Mouse (Mus musculus) midbrain, embryonic 13.5 days (tissue): ENCODE results near the gene Igtp. TPM values are rescaled to one million over a fixed set of nuclear protein-coding genes. Genes with fewer than 3 reads are reported as not detected.
"Not testable (repeated sequence)": the region's sequence is repeated elsewhere in the genome, so short reads cannot be mapped to it uniquely, and the experiment has no call there.

Experiments
- ATAC-seq: fragments of 200-750 bp; cut with Nextera tagmentation; 2 replicates; pipeline ENCODE4 v1.8.0; 2017; ENCODE audit warnings: mild to moderate bottlenecking, moderate TSS enrichment, moderate library complexity
- H3K27ac ChIP-seq: fragments of 300-500 bp; sonication (generic); 2 replicates; pipeline ENCODE4 v1.5.1; 2015; ENCODE audit warnings: inconsistent platforms, mild to moderate bottlenecking, moderate library complexity
- H3K27me3 ChIP-seq: fragments of 300-500 bp; sonication (generic); 2 replicates; pipeline ENCODE4 v1.6.1; 2015; ENCODE audit warnings: mild to moderate bottlenecking, inconsistent platforms
- H3K36me3 ChIP-seq: fragments of 300-500 bp; sonication (generic); 2 replicates; pipeline ENCODE4 v1.6.1; 2015; ENCODE audit warnings: mild to moderate bottlenecking, inconsistent platforms
- H3K4me1 ChIP-seq: fragments of 300-500 bp; sonication (generic); replicated peaks from 2 replicates; pipeline ENCODE4 v1.6.1; 2015; ENCODE audit warnings: inconsistent platforms
- H3K4me2 ChIP-seq: fragments of 300-500 bp; sonication (generic); replicated peaks from 2 replicates; pipeline ENCODE4 v1.6.1; 2015; ENCODE audit warnings: moderate library complexity, mild to moderate bottlenecking, inconsistent platforms
- H3K4me3 ChIP-seq: fragments of 300-500 bp; sonication (generic); replicated peaks from 2 replicates; pipeline ENCODE4 v1.5.1; 2015; ENCODE audit warnings: mild to moderate bottlenecking, inconsistent platforms
- H3K9ac ChIP-seq: fragments of 300-500 bp; sonication (generic); replicated peaks from 2 replicates; pipeline ENCODE4 v1.6.1; 2015; ENCODE audit warnings: mild to moderate bottlenecking, inconsistent platforms
- H3K9me3 ChIP-seq: fragments of 300-500 bp; sonication (generic); 2 replicates; pipeline ENCODE4 v1.6.1; 2016; ENCODE audit warnings: mild to moderate bottlenecking, inconsistent platforms
- WGBS: fragments of 180-500 bp; shearing (Covaris S2); methylation state at CpG from one replicate; pipeline ENCODE4 v1.1.7; 2015; 5-methylcytosine and 5-hydroxymethylcytosine counted together
- polyA plus RNA-seq: library from polyadenylated mRNA; unstranded; fragments of >200 nt; fragmentation: Nextera tagmentation; extraction: Ambion mirVana; gene quantifications from 2 replicates; pipeline ENCODE4 v1.2.1, GENCODE M21; 2015

The Igtp gene
- polyA plus RNA-seq, 1 experiment from 2014 or later = 1.3 TPM

- Histone ChIP-seq H3K4me1 (peaks cover 4% of the 10 kb centered on the region), H3K36me3 (no peaks in the 10 kb centered on the region), H3K4me2 (no peak overlapping the region), H3K9ac (no peak overlapping the region), H3K27me3 (0 out of 2 replicates have a peak, but pooled peaks cover 2% of the 10 kb centered on the region), H3K9me3 (no peaks in the 10 kb centered on the region), H3K27ac (no peak overlapping the region), H3K4me3 (no peak overlapping the region)
- 86% methylated on average over 5 of the region's 5 CpGs for WGBS
- no peak for ATAC-seq
Measured at GRCm38 (mm10) chr11:58215814-58216213, 16.5 kb downstream of the Igtp start.

- Histone ChIP-seq H3K27ac (no peak overlapping the region), H3K4me3 (no peak overlapping the region), H3K36me3 (no peaks in the 10 kb centered on the region), H3K9ac (no peak overlapping the region), H3K27me3 (0 out of 2 replicates have a peak, but pooled peaks cover 2% of the 10 kb centered on the region), H3K4me2 (no peak overlapping the region), H3K4me1 (no peaks in the 10 kb centered on the region), H3K9me3 (no peaks in the 10 kb centered on the region)
- no peak for ATAC-seq
- 85% methylated on average over 6 of the region's 6 CpGs for WGBS
Measured at GRCm38 (mm10) chr11:58216823-58217222, 17.5 kb downstream of the Igtp start.

GRCm38 (mm10) chr11:58223751-58224150 is 24.4 kb downstream of the Igtp start:
- WGBS = 51% methylated on average over 4 of the region's 4 CpGs
- H3K27ac ChIP-seq = no peak overlapping the region
- no peaks in the 10 kb centered on the region for H3K4me1 ChIP-seq
- no peak for ATAC-seq
- no peak overlapping the region for H3K9ac ChIP-seq
- no peaks in the 10 kb centered on the region for H3K9me3 ChIP-seq
- no peaks in the 10 kb centered on the region for H3K36me3 ChIP-seq
- no peak overlapping the region for H3K4me2 ChIP-seq
- no peaks in the 10 kb centered on the region for H3K27me3 ChIP-seq
- no peak overlapping the region for H3K4me3 ChIP-seq

- no peak overlapping the region for H3K9ac ChIP-seq
- H3K27ac ChIP-seq = no peak overlapping the region
- no peaks in the 10 kb centered on the region for H3K27me3 ChIP-seq
- WGBS = 65% methylated on average over 7 of the region's 7 CpGs
- H3K4me3 ChIP-seq = no peak overlapping the region
- no peak for ATAC-seq
- H3K4me1 ChIP-seq = no peaks in the 10 kb centered on the region
- no peaks in the 10 kb centered on the region for H3K9me3 ChIP-seq
- no peaks in the 10 kb centered on the region for H3K36me3 ChIP-seq
- no peak overlapping the region for H3K4me2 ChIP-seq
Measured at GRCm38 (mm10) chr11:58224313-58224712, 25.0 kb downstream of the Igtp start.

DNA sequence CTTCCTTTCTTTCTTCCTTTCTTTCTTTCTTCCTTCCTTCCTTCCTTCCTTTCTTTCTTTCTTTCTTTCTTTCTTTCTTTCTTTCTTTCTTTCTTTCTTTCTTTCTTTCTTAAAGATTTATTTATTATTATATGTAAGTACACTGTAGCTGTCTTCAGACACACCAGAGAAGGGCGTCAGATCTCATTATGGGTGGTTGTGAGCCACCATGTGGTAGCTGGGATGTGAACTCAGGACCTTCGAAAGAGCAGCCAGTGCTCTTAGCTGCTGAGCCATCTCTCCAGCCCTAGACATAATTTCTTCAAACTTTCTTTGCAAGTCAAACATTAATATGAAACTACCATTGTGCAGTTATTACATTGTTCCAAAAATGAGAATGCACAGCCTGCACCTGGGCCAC is 25.5 kb downstream of the Igtp start:
- not testable (repeated sequence) for H3K4me3 ChIP-seq, H3K27ac ChIP-seq, H3K4me2 ChIP-seq, ATAC-seq, H3K9me3 ChIP-seq, H3K4me1 ChIP-seq, H3K36me3 ChIP-seq, H3K9ac ChIP-seq, H3K27me3 ChIP-seq
- WGBS = 68% methylated on average over 2 of the region's 2 CpGs

GRCm38 (mm10) chr11:58225655-58226054 is 26.3 kb downstream of the Igtp start:
- no peak for ATAC-seq
- H3K9me3 ChIP-seq = no peaks in the 10 kb centered on the region
- 7% methylated on average over 5 of the region's 5 CpGs for WGBS

GRCm38 (mm10) chr11:58226425-58226824 is 27.1 kb downstream of the Igtp start:
- no peaks in the 10 kb centered on the region for H3K9me3 ChIP-seq
- no peaks in the 10 kb centered on the region for H3K27me3 ChIP-seq
- no peaks in the 10 kb centered on the region for H3K36me3 ChIP-seq
- no peaks in the 10 kb centered on the region for H3K4me1 ChIP-seq
- ATAC-seq = no peak
- H3K4me2 ChIP-seq = no peak overlapping the region
- H3K27ac ChIP-seq = no peak overlapping the region
- H3K9ac ChIP-seq = no peak overlapping the region
- no peak overlapping the region for H3K4me3 ChIP-seq

More at GRCm38 (mm10) chr11:58225655-58226054, 26.3 kb downstream of the Igtp start:
- H3K36me3 ChIP-seq = no peaks in the 10 kb centered on the region
- H3K27me3 ChIP-seq = no peaks in the 10 kb centered on the region
- H3K4me2 ChIP-seq = no peak overlapping the region
- no peaks in the 10 kb centered on the region for H3K4me1 ChIP-seq
- no peak overlapping the region for H3K4me3 ChIP-seq
- no peak overlapping the region for H3K9ac ChIP-seq
- H3K27ac ChIP-seq = no peak overlapping the region

- H3K27me3 ChIP-seq, H3K4me1 ChIP-seq, ATAC-seq, H3K4me3 ChIP-seq, H3K9ac ChIP-seq, H3K27ac ChIP-seq, H3K4me2 ChIP-seq, H3K36me3 ChIP-seq, H3K9me3 ChIP-seq: not testable (repeated sequence)
- 84% methylated on average over 2 of the region's 2 CpGs for whole genome bisulfite sequencing
Measured at GRCm38 (mm10) chr11:58228021-58228420, 28.7 kb downstream of the Igtp start.

GRCm38 (mm10) chr11:58230396-58230910 is 31.1 kb downstream of the Igtp start:
- ATAC-seq = no peak
- WGBS = 74% methylated on average over 16 of the region's 16 CpGs
- Histone ChIP-seq H3K9ac (no peak overlapping the region), H3K36me3 (no peaks in the 10 kb centered on the region), H3K27me3 (no peaks in the 10 kb centered on the region), H3K4me2 (no peak overlapping the region), H3K4me1 (0 out of 2 replicates have a peak, but pooled peaks cover 3% of the 10 kb centered on the region), H3K27ac (no peak overlapping the region), H3K9me3 (no peaks in the 10 kb centered on the region), H3K4me3 (no peak overlapping the region)

DNA sequence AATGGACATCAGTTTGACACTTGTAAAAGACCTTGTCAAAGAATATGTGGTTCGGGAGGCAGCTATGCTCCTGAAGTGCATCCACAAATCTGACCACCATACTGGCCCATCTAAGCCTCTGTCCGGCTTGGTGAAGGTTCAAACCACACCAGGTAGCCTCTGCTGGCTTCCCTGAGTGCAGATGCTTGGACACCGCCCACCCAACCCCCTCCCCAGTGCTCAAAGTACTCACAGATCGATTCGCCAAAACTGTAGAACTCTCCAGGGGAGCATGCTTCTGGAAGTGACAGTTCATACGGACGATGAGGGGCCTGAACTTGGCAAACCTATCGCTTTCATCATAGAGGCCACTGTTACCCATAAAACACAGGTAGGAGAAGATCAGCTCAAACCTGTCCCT is 31.8 kb downstream of the Igtp start:
- no peak for ATAC-seq
- Histone ChIP-seq H3K27ac (no peak overlapping the region), H3K9ac (no peak overlapping the region), H3K36me3 (no peaks in the 10 kb centered on the region), H3K4me1 (0 out of 2 replicates have a peak, but pooled peaks cover 3% of the 10 kb centered on the region), H3K4me2 (no peak overlapping the region), H3K9me3 (no peaks in the 10 kb centered on the region), H3K4me3 (no peak overlapping the region), H3K27me3 (no peaks in the 10 kb centered on the region)
- 88% methylated on average over 8 of the region's 8 CpGs for WGBS

- ATAC-seq = not testable (repeated sequence)
Measured at GRCm38 (mm10) chr11:58234551-58234950, 35.2 kb downstream of the Igtp start.

GRCm38 (mm10) chr11:58235152-58235551 is 35.8 kb downstream of the Igtp start:
- no peak for ATAC-seq
- Histone ChIP-seq H3K4me3 (no peak overlapping the region), H3K9ac (no peak overlapping the region), H3K4me2 (no peak overlapping the region), H3K27me3 (no peaks in the 10 kb centered on the region; the same call in 1 of the 2 replicates), H3K9me3 (no peaks in the 10 kb centered on the region), H3K36me3 (no peaks in the 10 kb centered on the region), H3K4me1 (peaks cover 11% of the 10 kb centered on the region; the same call in 1 of the 2 replicates), H3K27ac (no peak overlapping the region)
- 15% methylated on average over 6 of the region's 6 CpGs for WGBS

More at GRCm38 (mm10) chr11:58234551-58234950, 35.2 kb downstream of the Igtp start:
- H3K9ac ChIP-seq, H3K27ac ChIP-seq, H3K27me3 ChIP-seq, H3K4me2 ChIP-seq, H3K9me3 ChIP-seq, H3K4me3 ChIP-seq, H3K36me3 ChIP-seq: not testable (repeated sequence)
- 94% methylated on average over 3 of the region's 3 CpGs for WGBS
- H3K4me1 ChIP-seq = peaks cover 10% of the 10 kb centered on the region; the same call in 1 of the 2 replicates
